Mouse (Mus musculus): ENCODE measurements around the gene Rapgef2.
"Not testable (repeated sequence)": the region's sequence is repeated elsewhere in the genome, so short reads cannot be mapped to it uniquely, and the experiment has no call there.

Rapgef2 gene

DNA sequence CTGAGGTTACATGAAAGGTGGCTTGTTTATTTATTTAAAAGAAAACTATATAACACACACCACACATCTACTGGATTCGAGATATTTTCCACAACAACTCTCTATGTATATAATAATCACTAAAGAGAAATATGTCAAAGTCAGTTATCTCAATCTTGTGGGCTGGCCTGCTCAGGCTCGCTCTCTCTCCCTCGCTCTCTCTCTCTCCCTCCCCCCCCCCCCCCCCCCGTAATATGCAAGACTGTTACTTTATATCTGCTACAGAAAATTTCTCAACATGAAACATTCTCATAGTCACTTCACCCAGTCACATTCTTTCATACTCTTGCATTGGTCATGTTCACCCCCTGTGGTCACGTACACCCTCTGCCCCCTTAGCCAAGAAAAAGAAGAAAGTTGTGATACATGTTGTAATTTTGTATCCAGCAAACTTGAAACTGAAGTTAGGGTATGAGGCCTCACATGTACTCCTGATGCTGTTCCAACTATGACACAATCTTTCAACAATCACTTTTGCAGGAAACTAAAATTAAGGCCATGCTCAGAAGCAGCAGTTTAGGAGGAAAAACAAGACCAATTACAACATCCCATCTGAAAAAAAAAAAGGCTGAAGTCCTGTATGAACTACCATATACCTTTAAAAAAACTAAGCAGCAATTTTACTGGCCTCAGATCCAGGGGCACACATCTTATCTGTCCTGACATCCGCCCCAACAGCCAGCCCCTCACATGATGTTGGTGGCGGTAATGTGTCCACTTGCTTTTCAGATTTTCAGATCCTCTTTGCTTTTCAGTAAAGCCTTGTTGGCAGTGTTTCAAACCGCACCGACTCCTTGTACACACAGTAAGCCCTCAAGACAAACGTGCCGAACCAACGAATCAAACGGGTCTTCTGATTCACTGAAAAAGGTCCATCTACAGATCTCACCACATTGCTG, 52.6 kb downstream of the Rapgef2 start:
- DNase-seq (ENCODE audit: low read depth): no peak

DNA sequence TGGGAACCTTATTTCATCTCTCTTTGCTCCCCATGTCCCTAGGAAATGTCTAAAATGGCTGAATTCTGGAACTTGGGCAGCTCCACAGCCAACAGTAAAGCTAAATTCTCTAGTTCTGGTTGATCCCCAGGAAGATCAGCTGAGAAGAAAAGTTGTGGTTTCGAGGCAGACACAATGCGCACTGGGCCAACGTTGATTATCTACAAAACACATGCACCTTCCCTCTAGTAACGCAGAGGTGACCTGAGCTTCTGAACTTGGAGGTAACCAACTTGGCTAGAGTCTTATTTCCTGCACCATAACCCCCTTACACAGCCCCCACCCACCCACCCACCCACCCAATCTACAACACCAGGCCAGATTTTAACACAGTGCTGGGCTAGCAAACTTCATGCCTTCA, 55.6 kb downstream of the Rapgef2 start:
- DNase-seq (ENCODE audit: low read depth): no peak

DNA sequence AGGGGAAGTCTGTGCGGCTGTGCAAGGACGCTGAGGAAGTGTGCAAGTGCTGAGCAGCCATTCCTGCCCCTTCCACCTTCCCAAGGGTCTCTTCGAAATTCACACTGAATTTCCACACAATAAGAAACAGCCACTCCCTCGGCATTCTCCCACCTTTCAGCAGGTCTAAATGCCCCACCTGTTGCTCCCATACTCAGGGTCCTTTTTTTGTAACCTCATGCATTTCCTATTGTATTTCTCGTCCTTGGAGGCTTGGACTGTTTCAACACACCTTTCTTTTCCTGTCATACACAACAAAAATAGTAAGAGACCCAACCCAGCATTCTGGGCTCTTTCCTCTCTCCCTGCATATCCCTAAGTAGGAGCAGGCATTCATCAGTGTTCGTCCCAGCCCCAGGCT, 56.8 kb downstream of the Rapgef2 start:
- no peak for DNase-seq (ENCODE audit: low read depth)

DNA sequence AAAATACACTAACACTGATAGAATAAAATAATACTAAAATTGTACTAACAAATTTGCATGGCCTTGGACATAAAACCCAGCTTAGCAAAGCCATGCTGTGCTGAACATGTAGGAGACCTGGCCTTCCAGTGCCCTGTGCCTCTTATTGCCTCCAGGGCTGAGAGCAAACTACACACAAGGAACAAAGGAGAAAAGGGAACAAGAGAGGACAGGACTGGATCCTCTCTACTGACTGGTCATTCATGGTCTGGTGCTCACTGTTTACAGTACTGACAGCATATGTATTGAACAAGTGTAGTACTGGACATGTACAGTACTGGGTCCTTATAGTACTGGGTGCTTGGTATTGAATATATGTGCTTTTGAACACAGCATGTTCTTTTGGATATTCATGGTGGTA, 58.0 kb downstream of the Rapgef2 start:
- no peak for DNase-seq (ENCODE audit: low read depth)

DNA sequence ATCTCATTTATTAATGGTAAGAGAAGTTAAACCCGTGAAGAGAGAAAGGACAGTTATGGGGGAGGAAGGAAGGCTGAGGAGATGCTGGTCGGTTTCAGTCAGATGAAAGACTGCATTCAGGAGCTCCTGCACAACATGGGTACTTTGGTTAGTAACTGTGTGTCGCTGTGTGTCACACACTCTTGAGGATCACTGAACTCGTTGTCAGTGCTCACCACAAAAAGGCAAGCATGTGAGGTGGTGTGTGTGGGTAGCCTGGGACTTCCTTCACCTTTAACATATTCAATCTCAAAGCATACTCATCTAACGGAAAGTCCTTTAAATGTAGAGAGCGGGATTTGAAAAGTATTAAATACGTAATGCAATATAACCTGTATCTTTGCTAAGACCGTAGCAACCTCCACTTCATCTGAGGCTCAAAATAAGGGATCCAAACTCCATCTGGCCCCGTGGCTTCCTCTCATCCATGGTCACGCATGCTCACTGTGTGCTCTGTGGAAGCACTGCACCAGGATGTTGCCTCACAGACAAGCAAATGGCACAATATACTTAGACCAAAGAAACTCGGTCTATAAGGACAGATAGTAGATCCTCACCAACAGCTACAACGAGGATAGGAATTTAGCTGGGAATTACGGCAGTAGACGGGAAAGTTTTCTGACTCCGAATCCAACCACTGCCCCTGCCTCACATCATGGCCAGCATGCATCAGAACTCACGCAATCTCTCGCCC, 58.8 kb downstream of the Rapgef2 start:
- no peak for DNase-seq (ENCODE audit: low read depth)

DNA sequence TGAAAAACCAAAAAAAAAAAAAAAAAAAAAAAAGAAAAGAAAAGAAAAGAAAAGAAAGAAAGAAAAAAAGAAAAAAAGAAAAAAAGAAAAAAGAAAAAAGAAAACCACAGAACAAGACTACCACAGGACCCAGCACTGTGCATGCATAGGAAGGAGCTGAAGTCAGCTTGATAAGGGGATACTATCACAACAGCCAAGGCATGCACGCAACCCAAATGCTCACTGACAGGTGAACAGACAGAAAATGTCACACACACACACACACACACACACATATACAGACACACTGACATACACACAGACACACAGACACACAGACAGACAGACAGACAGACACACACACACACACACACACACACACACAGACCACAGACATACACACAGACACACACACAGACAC, 59.5 kb downstream of the Rapgef2 start:
- DNase-seq (ENCODE audit: low read depth): not testable (repeated sequence)

DNA sequence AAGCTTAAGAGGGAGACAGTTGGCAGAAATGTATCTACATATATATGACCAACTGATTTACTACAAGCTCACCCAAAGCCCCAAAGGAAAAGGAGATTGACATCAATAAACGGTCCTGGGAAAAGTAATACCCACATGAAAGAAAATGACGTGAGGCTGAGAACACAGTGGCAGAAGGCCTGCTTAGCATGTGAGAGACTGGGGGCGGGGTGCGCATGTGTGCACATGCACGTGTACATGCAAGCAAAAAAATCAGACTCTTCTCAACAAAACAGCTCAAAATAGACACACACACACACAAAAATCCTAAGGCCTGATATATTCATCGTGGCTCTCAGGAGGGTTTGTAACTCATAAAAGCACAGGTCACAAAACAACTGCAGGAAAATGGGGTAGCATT, 60.4 kb downstream of the Rapgef2 start:
- no peak for DNase-seq (ENCODE audit: low read depth)

DNA sequence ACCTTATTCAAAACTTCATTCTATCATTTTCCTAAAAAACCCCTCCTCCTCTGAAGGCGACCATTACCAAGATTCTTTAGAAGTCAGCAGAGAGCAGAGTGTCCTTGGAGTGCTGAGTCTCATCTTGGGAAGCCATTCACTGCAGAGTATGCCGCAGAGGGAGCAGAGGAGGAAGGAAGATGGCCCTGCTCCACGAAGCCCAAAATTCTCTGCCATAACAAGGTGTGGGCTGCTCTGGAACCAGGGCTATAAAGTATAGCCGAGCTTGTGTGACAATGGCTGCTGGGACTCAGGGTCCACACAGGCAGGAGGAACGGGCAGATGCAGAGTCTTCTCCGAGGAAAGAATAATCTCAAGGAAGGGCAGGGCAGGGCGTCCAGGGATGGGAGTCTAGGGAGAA, 62.0 kb downstream of the Rapgef2 start:
- no peak for DNase-seq (ENCODE audit: low read depth)

DNA sequence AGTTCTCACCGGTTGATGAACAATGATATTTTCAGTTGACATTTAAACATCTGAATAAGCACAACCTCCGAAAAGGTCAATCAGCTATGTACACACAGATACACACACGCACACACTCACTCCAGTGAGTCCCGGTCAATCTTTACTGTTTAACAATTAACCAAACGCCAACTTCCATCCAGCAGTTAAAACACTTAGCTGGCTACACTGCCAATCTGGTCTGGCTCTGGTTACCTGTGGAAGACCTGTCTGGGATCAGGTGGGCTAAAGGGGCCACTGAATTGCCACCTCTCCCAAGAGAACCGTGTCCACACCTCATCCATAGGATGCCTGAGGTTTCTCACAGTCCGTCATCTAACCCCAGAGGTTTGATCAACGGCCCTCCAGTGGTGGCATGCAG, 63.0 kb downstream of the Rapgef2 start:
- no peak for DNase-seq (ENCODE audit: low read depth)

DNA sequence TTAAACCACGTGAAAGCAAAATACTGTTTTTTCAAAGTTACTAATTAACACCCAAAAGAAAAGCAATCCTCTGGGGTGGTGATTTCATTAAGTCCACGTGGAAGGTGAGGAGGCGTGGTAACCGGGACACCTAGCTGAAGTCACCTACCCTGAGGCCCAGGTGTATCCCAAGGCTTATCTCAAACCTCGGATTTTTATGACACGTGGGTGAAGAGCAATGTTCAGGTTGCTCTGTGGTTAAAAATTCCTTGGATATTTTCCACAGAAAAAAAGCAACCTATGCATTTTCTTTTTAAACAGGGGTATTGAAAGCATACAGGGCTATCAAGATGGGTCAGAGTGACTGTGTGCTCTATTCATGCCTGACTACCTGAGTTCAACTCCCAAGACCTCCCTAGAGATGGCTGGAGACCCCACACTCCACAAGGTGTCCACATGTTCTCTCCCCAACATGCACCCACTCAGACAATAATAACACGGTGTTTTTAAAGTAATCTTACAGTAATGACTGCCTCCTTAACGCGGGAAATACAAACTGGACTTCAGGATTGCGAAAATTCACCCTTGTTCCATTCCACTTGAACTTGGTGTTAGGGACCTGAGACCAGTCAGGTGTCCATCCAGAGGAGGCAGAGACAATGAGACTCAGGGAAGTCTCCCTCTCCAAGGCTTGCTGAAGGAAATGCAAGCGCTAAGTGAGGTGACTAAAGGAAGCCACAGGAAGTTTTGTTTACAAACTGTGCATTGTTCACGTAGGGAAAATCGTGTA, 63.9 kb downstream of the Rapgef2 start:
- no peak for DNase-seq (ENCODE audit: low read depth)

DNA sequence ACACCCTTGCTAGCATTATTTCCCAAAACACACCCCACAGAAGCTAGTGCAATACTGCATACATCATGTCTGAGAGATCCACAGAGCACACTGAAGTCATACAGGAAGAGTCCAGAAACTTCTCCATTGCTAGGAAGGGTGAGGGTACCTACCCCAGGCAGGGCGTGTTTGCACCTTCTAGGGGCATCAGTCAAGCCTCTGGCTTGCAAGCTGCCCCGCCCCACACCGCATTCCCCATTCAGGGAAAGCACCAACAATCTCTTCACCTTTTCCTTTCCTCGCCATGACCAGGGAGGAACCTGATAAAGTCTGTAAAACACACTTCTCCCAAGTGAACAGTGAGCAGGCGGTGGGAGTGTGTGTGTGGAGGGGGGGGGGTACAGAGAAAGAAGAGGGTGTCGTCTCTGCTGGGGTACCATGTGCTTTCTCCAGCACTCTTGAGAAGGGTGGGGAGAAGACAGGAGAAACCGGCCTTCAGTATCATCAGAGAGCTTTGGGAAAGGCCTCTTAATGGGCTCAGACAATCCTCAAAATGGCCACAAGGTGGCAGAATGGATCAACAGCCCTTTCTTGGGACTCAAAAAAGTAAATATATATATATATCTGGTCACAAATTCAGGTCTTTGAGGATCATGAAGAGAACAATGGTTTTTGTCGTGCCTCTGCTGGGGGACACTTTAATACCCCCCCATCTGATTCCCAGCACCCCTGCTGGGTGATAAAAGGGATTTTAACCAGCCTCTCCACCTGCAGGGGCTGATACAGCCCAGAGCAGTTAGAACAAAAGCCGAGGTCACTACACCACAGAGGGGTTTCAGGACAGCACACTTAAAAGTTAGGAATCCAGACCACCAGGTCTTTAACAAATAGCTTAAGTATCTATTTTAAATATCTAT, 64.8 kb downstream of the Rapgef2 start:
- DNase-seq (ENCODE audit: low read depth): peak; percentile 56

DNA sequence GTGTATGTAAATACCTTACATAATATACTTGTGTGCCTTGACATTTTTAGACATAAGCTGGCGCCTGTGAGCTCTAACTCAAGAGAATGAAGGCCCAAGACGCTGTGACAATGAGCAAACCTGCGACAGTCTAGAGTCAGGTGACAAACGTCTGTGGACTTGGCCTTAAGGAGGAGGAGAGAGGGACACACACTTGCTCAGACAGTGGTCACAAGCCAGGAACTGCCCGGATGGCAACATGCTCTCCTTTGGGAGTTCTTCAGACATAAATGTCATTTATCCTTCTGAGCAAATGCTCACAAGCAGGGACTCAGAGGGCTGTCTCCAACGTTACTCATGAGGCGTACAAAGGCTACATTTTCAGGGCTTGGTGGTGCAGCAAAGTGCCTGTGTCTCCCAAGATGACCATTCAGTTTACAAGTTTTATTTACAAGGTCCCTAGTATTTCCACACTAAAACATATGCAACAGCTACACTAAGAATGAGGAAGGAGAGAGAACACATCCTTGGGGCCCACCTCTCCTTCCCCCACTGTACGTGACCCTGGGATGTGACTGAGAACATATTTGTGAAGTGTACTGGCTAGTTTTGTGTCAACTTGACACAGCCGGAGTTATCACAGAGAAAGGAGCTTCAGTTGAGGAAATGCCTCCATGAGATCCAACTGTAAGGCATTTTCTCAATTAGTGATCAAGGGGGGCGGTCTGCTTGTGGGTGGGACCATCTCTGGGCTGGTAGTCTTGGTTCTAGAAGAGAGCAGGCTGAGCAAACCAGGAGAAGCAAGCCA, 67.0 kb downstream of the Rapgef2 start:
- no peak for DNase-seq (ENCODE audit: low read depth)

DNA sequence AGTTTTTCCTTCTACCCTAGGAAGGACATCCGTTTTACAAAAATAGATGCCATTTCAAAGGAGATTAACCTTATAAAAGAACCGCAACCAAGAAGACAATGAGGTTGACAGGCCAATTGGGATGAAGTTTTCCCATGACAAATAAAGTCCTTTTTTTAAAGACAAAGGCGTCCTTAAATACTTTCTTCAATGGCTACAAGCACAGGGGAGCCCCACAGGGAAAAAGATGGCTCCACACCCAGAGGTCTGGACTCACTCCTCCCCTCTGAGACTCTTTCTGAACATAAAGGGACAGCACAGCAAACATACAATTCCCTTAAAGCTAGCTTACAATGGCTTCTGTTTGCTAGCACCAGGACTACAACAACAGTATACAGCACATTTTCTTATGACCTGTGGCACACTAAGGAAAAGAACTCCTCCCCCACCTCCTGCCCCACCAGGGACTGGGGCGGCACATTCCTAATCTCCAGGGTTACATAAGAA, 67.7 kb downstream of the Rapgef2 start:
- DNase-seq (ENCODE audit: low read depth): no peak

DNA sequence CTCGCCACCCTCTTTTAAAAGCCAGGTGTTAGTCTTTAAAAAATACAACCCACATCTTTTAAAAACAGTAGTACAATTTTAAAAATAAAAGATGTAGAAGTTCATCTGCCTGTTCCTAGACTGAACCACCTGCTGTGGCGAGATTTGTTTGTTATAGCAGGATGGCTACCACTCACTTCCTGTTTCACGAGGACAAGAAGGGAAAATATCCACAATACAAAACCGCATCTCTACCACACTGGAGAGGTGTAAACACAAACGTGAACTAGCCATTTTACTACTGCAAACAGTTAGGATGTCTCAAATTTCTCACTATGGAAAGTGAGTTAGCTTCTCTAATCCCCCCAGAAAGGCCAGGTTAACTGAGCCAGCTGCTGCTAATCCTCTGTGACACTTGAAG, 76.1 kb downstream of the Rapgef2 start:
- DNase-seq (ENCODE audit: low read depth): no peak

DNA sequence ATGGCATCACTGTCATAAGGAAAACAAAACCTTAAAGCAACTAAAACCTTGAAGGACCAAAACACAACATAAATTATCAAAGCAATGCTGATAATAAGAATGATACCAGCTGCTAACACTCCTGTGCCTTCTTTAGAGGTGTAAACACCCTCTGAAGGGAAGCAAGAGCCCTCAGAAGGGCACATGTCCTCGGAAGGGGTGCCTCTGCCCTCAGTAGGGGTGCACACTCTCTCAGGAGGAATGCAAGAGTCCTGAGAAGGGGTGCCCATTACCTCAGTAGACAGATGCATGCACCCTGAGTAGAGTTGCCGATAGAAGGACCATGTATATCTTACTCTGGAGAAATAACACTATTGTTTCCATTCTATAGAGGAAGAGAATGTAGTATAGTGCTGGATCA, 79.1 kb downstream of the Rapgef2 start:
- no peak for DNase-seq (ENCODE audit: low read depth)

DNA sequence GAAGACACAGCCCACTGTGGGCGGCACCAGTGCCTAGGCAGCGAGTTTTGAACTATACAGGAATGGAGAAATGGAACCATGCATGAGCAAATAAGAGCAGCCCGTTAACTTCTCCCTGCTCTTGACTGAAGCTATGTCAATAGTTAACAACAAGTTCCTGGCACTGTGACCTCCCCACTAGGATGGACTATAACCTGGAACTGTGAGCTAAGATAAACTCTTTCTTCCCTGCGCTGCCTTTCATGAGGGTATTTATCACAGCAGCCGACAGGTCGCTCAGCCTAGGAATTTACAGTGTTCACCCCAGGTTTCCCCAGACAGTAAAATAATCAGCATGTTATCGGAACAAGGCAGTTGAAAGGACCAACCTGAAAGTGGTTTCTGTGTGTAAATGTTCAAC, 79.8 kb downstream of the Rapgef2 start:
- no peak for DNase-seq (ENCODE audit: low read depth)

DNA sequence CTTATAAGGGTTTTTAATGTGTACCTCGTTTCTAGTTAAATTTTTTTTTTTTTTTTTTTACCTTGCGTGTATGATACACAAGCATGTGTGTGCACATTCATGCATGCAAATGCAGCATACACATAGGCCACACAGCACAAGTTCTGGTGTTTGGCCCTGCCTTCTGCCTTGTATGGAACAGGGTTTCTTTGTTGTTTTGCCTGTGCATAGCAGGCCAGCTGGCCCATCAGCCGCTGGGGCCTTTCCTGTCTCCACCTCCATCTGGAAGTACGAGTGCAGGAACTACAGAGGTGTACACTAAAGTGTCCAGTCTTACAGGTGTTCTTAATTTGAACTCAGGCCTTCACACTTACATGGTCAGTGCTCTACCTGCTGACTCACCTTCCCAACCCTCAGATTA, 80.3 kb downstream of the Rapgef2 start:
- no peak for DNase-seq (ENCODE audit: low read depth)

DNA sequence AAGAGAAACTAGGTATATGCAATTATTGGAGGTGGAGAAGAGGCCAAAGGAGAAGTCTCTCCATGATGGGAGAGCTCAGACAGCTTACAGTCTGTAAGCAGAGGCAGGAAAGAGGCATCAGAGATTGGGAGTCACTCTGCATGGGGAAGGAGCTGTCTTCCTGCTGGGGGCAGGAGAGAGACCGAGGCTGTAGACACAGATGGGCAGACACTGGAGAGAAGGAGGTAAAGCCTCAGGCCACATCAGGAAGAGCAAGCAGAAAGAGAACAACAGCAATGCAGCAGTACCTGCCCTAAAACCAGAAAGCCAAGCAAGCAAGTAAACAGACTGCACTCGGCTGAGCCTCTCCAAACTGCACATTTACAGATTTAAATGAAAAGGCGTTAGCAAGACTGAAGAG, 81.2 kb downstream of the Rapgef2 start:
- DNase-seq (ENCODE audit: low read depth): no peak

DNA sequence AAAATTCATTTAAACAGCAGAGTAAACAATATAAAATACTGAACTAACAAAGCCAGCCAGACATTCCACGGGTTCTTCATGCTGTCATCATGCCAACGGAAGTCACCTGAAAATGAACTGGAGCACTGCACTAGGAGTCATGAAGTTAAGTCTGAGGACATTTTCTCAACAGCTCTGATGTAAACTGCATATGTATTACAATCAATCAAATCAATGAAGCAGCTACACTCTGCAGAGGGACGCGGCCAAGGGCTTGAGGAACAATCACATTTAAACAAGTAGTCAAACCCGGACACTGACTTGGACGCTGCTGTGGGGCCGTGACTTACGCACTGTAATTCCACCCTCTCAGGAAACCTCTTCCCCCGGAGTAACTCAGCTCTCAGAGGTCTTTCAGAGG, 82.1 kb downstream of the Rapgef2 start:
- DNase-seq (ENCODE audit: low read depth): no peak

DNA sequence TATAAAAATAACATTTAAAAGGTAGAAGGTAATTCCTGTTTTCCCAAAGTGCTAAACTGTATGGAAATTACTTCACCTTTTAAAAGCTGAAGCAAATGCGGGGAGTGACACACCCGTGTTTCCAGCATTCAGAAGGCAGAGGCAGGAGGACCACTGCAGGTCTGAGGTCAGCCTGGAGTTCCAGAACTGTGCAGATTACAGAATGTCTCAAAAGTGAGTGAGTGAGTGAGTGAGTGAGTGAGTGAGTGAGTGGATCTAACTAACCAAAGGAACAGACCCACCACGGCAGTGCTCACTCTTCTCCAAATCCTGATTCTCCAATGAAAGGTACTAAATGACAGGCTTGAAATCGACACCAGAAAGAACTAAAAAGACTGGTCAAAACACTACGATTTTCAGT, 82.5 kb downstream of the Rapgef2 start:
- no peak for DNase-seq (ENCODE audit: low read depth)

DNA sequence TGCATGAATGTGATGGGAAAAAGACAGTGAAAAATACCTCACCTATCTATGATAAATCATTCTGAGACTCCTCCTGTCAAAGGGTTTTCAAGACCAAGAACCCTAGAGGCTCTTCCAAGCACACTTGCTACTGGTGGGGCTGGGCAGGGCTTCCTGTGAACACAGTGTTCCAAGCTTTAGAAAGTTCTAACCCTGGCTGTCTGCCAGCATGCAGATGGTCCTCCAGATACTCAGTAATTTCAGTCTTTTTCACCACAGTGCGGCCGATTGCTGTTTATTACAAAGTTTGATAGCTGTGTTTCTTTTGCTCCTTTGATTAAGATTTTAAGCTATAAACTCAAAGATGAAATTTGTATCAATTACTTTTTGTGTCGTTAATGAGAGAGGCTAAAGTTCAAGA, 83.1 kb downstream of the Rapgef2 start:
- DNase-seq (ENCODE audit: low read depth): peak; percentile 48
